Mouse (Mus musculus) G1E (cell line): ENCODE data around the gene H2-M9. TPM values are rescaled to one million over a fixed set of nuclear protein-coding genes. Genes with fewer than 3 reads are reported as not detected.

Experiments
- ATAC-seq: 2 replicates; pipeline ENCODE4 v1.8.0; 2016; ENCODE audit warnings: mild to moderate bottlenecking; ENCODE audit not compliant: insufficient number of reproducible peaks, poor library complexity, low FRiP score, severe bottlenecking; ENCODE audit errors: extremely low read depth
- DNase-seq: peaks from one replicate; pipeline ENCODE4 v3.0.0; 2012; ENCODE audit warnings: low spot score
- H3K27me3 ChIP-seq: 2 replicates; pipeline ENCODE4 v1.6.1; 2012; ENCODE audit warnings: mild to moderate bottlenecking, low read length, inconsistent platforms; ENCODE audit not compliant: insufficient read depth
- H3K36me3 ChIP-seq: replicated peaks from 2 replicates; pipeline ENCODE3; 2012; ENCODE audit warnings: mild to moderate bottlenecking, inconsistent platforms
- H3K4me1 ChIP-seq: 2 replicates; pipeline ENCODE4 v1.6.1; 2012; ENCODE audit warnings: low read depth, low read length, inconsistent platforms, mixed read lengths; ENCODE audit not compliant: insufficient read depth
- H3K4me3 ChIP-seq: 2 replicates; pipeline ENCODE4 v1.5.1; 2012; ENCODE audit warnings: low read depth, mild to moderate bottlenecking, inconsistent platforms, low read length, moderate library complexity, mixed read lengths
- H3K9me3 ChIP-seq: replicated peaks from 2 replicates; pipeline ENCODE4 v1.6.1; 2012; ENCODE audit warnings: inconsistent platforms
- CTCF ChIP-seq: IDR thresholded peaks from 2 replicates; pipeline ENCODE4 v1.5.1; 2012; ENCODE audit warnings: low read depth, low read length, inconsistent platforms, mixed read lengths
- GATA1 ChIP-seq: IDR thresholded peaks from 2 replicates; pipeline ENCODE4 v1.6.1; 2012; ENCODE audit warnings: borderline replicate concordance, low read length, inconsistent platforms, mixed read lengths
- GATA2 ChIP-seq: IDR thresholded peaks from 2 replicates; pipeline ENCODE4 v1.6.1; 2012; ENCODE audit warnings: low read depth, low read length, inconsistent platforms, borderline replicate concordance
- POLR2AphosphoS5 ChIP-seq: IDR thresholded peaks from 2 replicates; pipeline ENCODE4 v1.6.1; 2012; ENCODE audit warnings: low read depth, low read length, inconsistent platforms; ENCODE audit not compliant: insufficient replicate concordance
- TAL1 ChIP-seq: conservative IDR thresholded peaks from 2 replicates; pipeline ENCODE4 v1.6.1; 2012; ENCODE audit warnings: low read depth, low read length, inconsistent platforms, mixed read lengths
- polyA plus RNA-seq: library from polyadenylated mRNA; stranded (reverse); fragments of >175 nt; gene quantifications from 2 replicates; pipeline ENCODE4 v1.2.3, GENCODE M21; 2012
- total RNA-seq, 2 experiments: library from RNA; stranded (forward) in 1 of 2; stranded (reverse) in 1 of 2; fragments of 200-1000 nt in 1 of 2; fragments of >200 nt in 1 of 2; fragmentation: Nextera tagmentation in 1 of 2; gene quantifications; 2 replicates each; pipeline ENCODE4 v1.2.3; 2014 to 2017

H2-M9 gene
- not detected in 2 replicates for total RNA-seq (2014; fragmentation: Nextera tagmentation)
- total RNA-seq (2017): 0.12 and 0.27 TPM in 2 replicates
- polyA plus RNA-seq: not detected in 2 replicates

DNA sequence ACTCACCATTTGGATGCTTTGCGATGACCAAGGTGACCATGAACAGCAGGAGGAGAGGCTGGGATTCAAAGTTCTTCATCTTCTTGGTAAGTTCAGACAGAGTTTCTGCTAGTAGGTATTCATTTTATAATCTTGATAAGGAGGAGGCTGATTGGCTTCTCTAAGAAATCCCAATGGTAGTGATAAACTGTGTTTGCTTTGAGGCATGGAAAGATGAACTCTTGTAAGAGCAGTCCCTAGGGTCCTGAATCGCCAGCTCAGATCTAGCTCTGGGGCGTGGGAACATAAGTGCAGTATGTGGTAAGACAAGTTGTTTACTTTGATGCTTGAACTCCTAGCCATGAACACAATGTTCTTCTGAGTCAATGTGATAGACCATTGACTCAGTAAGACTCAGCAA lies at the start of gene H2-M9:
H2-M9 (minus strand) TSS at position 101 of the 400 bp plus-strand sequence.
- no peak for TF ChIP-seq CTCF
- no peak for TF ChIP-seq GATA2
- no peaks in the 10 kb centered on the region for H3K27me3 ChIP-seq
- H3K9me3 ChIP-seq: no peaks in the 10 kb centered on the region
- no peaks in the 10 kb centered on the region for H3K36me3 ChIP-seq
- no peaks in the 10 kb centered on the region for H3K4me1 ChIP-seq
- no peak within 1 kb of the TSS for H3K4me3 ChIP-seq
- no peak for DNase-seq
- ATAC-seq: no peak

DNA sequence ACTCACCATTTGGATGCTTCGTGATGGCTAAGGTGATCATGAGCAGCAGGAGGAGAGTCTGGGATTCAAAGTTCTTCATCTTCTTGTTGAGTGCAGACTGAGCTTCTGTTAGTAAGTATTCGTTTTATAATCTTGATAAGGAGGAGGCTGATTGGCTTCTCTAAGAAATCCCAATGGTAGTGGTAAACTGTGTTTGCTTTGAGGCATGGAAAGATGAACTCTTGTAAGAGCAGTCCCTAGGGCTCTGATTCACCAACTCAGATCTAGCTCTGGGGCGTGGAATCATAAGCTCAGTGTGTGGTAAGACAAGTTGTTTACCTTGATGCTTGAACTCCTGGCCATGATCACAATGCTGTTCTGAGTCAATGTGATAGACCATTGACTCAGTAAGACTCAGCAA lies 29.7 kb upstream of the H2-M9 start, which contains the start of gene H2-M1:
H2-M1 (minus strand) TSS at position 101 of the 400 bp plus-strand sequence.
- ATAC-seq: no peak
- DNase-seq: no peak
- Histone ChIP-seq H3K27me3 (no peaks in the 10 kb centered on the region), H3K9me3 (no peaks in the 10 kb centered on the region), H3K4me3 (no peak within 1 kb of the TSS), H3K36me3 (no peaks in the 10 kb centered on the region), H3K4me1 (no peaks in the 10 kb centered on the region)
- TF ChIP-seq GATA2 (no peak), TAL1 (no peak), POLR2AphosphoS5 (no peak), CTCF (no peak), GATA1 (no peak)

Other genes starting within 250 kb of the H2-M9 start
- gene H2-M10.4, start 180.3 kb downstream of the H2-M9 start, total RNA-seq (2014; fragmentation: Nextera tagmentation): not detected in 2 replicates
- gene H2-M10.4, start 180.3 kb downstream of the H2-M9 start, total RNA-seq (2017): not detected in 2 replicates
- not detected in 2 replicates for gene H2-M10.4, start 180.3 kb downstream of the H2-M9 start, polyA plus RNA-seq
- not detected in 2 replicates for gene H2-M11, start 95.6 kb downstream of the H2-M9 start, total RNA-seq (2014; fragmentation: Nextera tagmentation)
- gene H2-M11, start 95.6 kb downstream of the H2-M9 start, total RNA-seq (2017): not detected in 2 replicates
- not detected in 2 replicates for gene H2-M11, start 95.6 kb downstream of the H2-M9 start, polyA plus RNA-seq
- gene H2-M1, start 29.6 kb upstream of the H2-M9 start, total RNA-seq (2014; fragmentation: Nextera tagmentation): not detected in 2 replicates
- 0.16 TPM in 1 of 2 replicates, not detected in the other for gene H2-M1, start 29.6 kb upstream of the H2-M9 start, total RNA-seq (2017)
- gene H2-M1, start 29.6 kb upstream of the H2-M9 start, polyA plus RNA-seq: not detected in 2 replicates
- gene H2-M10.5, start 130.2 kb upstream of the H2-M9 start, total RNA-seq (2014; fragmentation: Nextera tagmentation): not detected in 2 replicates
- not detected in 2 replicates for gene H2-M10.5, start 130.2 kb upstream of the H2-M9 start, total RNA-seq (2017)
- not detected in 2 replicates for gene H2-M10.5, start 130.2 kb upstream of the H2-M9 start, polyA plus RNA-seq
- not detected in 2 replicates for gene H2-M10.6, start 169.5 kb upstream of the H2-M9 start, total RNA-seq (2014; fragmentation: Nextera tagmentation)
- 0.06 TPM in 1 of 2 replicates, not detected in the other for gene H2-M10.6, start 169.5 kb upstream of the H2-M9 start, total RNA-seq (2017)
- gene H2-M10.6, start 169.5 kb upstream of the H2-M9 start, polyA plus RNA-seq: not detected in 2 replicates
- gene Trim26, start 194.5 kb upstream of the H2-M9 start, total RNA-seq (2014; fragmentation: Nextera tagmentation): 31.8 and 39.7 TPM in 2 replicates
- gene Trim26, start 194.5 kb upstream of the H2-M9 start, total RNA-seq (2017): 12.5 TPM in 2 replicates
- gene Trim26, start 194.5 kb upstream of the H2-M9 start, polyA plus RNA-seq: 11.7 and 13.4 TPM in 2 replicates
- not detected in 2 replicates for gene Trim15, start 224.5 kb upstream of the H2-M9 start, total RNA-seq (2014; fragmentation: Nextera tagmentation)
- gene Trim15, start 224.5 kb upstream of the H2-M9 start, total RNA-seq (2017): 0.22 TPM in 1 of 2 replicates, not detected in the other
- not detected in 2 replicates for gene Trim15, start 224.5 kb upstream of the H2-M9 start, polyA plus RNA-seq
- 8.3 and 18.1 TPM in 2 replicates for gene Trim10, start 226.9 kb upstream of the H2-M9 start, total RNA-seq (2014; fragmentation: Nextera tagmentation)
- 16.2 and 17.5 TPM in 2 replicates for gene Trim10, start 226.9 kb upstream of the H2-M9 start, total RNA-seq (2017)
- gene Trim10, start 226.9 kb upstream of the H2-M9 start, polyA plus RNA-seq: 2.7 and 6.1 TPM in 2 replicates
- gene Trim40, start 247.5 kb upstream of the H2-M9 start, total RNA-seq (2014; fragmentation: Nextera tagmentation): not detected in 2 replicates
- 0.12 TPM in 1 of 2 replicates, not detected in the other for gene Trim40, start 247.5 kb upstream of the H2-M9 start, total RNA-seq (2017)
- gene Trim40, start 247.5 kb upstream of the H2-M9 start, polyA plus RNA-seq: not detected in 2 replicates